Mouse (Mus musculus) stomach, embryonic 16.5 days (tissue): ENCODE data around the gene Prkg1. TPM values are rescaled to one million over a fixed set of nuclear protein-coding genes. Genes with fewer than 3 reads are reported as not detected.
A peak's percentile ranks its signal among the peaks of the same experiment; 100 is the strongest.

Source experiments
- ATAC-seq: fragments of 200-750 bp; cut with Nextera tagmentation; 2 replicates; pipeline ENCODE4 v1.8.0; 2017; ENCODE audit warnings: moderate number of reproducible peaks, moderate TSS enrichment; ENCODE audit not compliant: insufficient read depth, low FRiP score
- H3K27ac ChIP-seq: fragments of 300-500 bp; sonication (generic); 2 replicates; pipeline ENCODE4 v1.5.1; 2014; ENCODE audit warnings: low read length
- H3K27me3 ChIP-seq: fragments of 300-500 bp; sonication (generic); 2 replicates; pipeline ENCODE4 v1.6.1; 2014; ENCODE audit warnings: low read length, control low read depth, mixed read lengths; ENCODE audit not compliant: control insufficient read depth, insufficient read depth
- H3K36me3 ChIP-seq: fragments of 300-500 bp; sonication (generic); 2 replicates; pipeline ENCODE4 v1.6.1; 2014; ENCODE audit warnings: low read length; ENCODE audit not compliant: control insufficient read depth, insufficient read depth
- H3K4me1 ChIP-seq: fragments of 300-500 bp; sonication (generic); 2 replicates; pipeline ENCODE4 v1.6.1; 2014; ENCODE audit warnings: low read length, control low read depth, mixed read lengths; ENCODE audit not compliant: control insufficient read depth, insufficient read depth
- H3K4me2 ChIP-seq: fragments of 300-500 bp; sonication (generic); 2 replicates; pipeline ENCODE4 v1.6.1; 2014; ENCODE audit warnings: low read depth, low read length, mixed read lengths
- H3K4me3 ChIP-seq: fragments of 300-500 bp; sonication (generic); replicated peaks from 2 replicates; pipeline ENCODE4 v1.5.1; 2014; ENCODE audit warnings: mild to moderate bottlenecking, low read length
- H3K9ac ChIP-seq: fragments of 300-500 bp; sonication (generic); 2 replicates; pipeline ENCODE4 v1.6.1; 2014; ENCODE audit warnings: low read length
- H3K9me3 ChIP-seq: fragments of 300-500 bp; sonication (generic); replicated peaks from 2 replicates; pipeline ENCODE4 v1.6.1; 2016; ENCODE audit warnings: low read length, control low read depth; ENCODE audit not compliant: control insufficient read depth
- WGBS: fragments of 180-500 bp; shearing (Covaris S2); extraction: QIAGEN DNeasy Blood & Tissue Kit; methylation state at CpG from one replicate; pipeline ENCODE4 v1.1.7; 2014; 5-methylcytosine and 5-hydroxymethylcytosine counted together
- polyA plus RNA-seq: library from polyadenylated mRNA; unstranded; fragments of >200 nt; fragmentation: Nextera tagmentation; extraction: Ambion mirVana; gene quantifications from 2 replicates; pipeline ENCODE4 v1.2.1, GENCODE M21; 2015

The Prkg1 gene
- 9.4 and 11.5 TPM in 2 replicates for polyA plus RNA-seq

DNA sequence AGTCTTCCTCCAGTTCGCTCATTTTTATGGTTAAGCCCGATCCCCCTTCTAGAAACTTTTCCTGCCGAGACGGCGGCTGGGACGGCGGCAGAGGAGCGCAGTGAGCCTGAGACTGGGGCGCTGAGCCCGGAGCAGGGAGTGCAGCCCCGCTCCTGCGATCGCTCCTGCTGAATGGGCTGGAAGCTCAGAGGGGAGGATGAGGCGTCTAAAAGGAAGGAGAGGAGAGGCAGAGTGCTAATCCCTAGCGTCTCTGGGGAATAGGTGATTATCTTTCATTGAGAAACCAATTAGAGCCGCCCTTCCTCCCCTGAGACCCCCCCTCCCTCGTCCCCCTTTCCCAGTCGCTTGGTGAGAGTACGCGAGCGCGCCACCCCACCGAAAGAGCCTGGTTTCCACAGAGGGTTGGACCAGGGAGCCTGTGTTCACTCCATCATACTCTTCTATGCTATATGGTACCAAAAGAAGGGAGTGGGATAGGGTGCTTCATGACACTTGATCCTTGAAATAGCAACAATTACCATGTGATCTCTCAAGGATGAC lies at the start of gene Prkg1:
Prkg1 (minus strand) TSS at position 233 of the 540 bp plus-strand sequence.
- WGBS, result under 1% methylated on average over 23 of the region's 23 CpGs
- ATAC-seq, result peak; percentile 59; the same call in 1 of the 2 replicates

GRCm38 (mm10) chr19:31813087-31813486 lies 48.3 kb upstream of the Prkg1 start:
- no peak overlapping the region for H3K9ac ChIP-seq
- WGBS, result 66% methylated on average over 4 of the region's 4 CpGs
- no peak overlapping the region for H3K4me3 ChIP-seq
- H3K9me3 ChIP-seq, result no peaks in the 10 kb centered on the region
- no peak overlapping the region for H3K4me2 ChIP-seq
- no peak for ATAC-seq
- H3K36me3 ChIP-seq, result no peaks in the 10 kb centered on the region
- no peaks in the 10 kb centered on the region for H3K27me3 ChIP-seq
- H3K4me1 ChIP-seq, result no peaks in the 10 kb centered on the region
- H3K27ac ChIP-seq, result no peak overlapping the region

More for the DNA sequence above, at the start of gene Prkg1:
- peak within 1 kb of the TSS; percentile 95 for H3K4me2 ChIP-seq
- 0 out of 2 replicates have a peak, but pooled peaks cover 9% of the 10 kb centered on the region for H3K27me3 ChIP-seq
- peak within 1 kb of the TSS; percentile 58; the same call in 1 of the 2 replicates for H3K27ac ChIP-seq
- H3K4me1 ChIP-seq, result peaks cover 15% of the 10 kb centered on the region
- no peaks in the 10 kb centered on the region for H3K9me3 ChIP-seq
- H3K4me3 ChIP-seq, result peak within 1 kb of the TSS; percentile 72
- no peaks in the 10 kb centered on the region for H3K36me3 ChIP-seq
- H3K9ac ChIP-seq, result peak within 1 kb of the TSS; percentile 73

DNA sequence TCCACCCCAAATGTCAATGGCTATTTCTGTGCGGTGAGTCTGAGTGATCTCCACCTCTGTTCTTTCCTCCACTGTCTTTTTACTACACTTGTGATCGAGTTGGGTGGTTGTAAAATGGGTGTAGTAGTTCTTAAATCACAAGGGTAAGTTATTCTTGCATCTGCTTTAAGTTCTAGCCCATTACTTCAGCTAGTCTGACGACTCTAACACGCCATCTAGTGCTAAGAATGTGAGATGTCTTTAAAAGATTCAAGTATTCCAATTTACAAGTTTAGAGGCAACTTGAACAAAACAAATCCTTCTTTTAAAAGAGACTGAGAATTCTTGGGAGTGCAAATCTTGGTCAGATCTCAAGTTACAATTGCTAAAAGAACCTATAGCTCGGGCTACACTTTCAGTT lies 46.5 kb upstream of the Prkg1 start:
- Histone ChIP-seq H3K9ac (no peak overlapping the region), H3K27ac (no peak overlapping the region), H3K4me3 (no peak overlapping the region), H3K27me3 (no peaks in the 10 kb centered on the region), H3K9me3 (no peaks in the 10 kb centered on the region), H3K36me3 (no peaks in the 10 kb centered on the region), H3K4me2 (no peak overlapping the region), H3K4me1 (no peaks in the 10 kb centered on the region)
- WGBS, result 36% methylated on average over 5 of the region's 5 CpGs
- ATAC-seq, result no peak

DNA sequence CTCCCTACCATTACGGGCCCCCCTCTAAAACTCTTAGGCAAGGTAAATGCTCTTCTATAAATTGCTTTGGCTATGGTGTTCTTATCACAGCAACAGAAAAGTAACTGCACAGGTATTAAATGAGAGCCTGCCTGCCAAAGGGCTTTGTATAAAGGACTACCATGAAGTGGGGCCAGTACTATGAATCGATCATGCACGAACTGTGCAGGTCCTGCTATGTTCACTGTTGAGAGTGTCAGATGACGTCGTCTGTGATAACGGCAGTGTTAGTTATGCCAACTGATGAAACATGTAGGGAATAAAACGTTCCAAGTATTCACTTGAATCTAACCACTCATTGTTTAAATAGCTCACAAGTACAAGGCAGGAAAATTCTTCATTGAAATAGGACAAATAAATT lies 40.6 kb upstream of the Prkg1 start:
- WGBS, result 63% methylated on average over 7 of the region's 7 CpGs
- Histone ChIP-seq H3K4me1 (no peaks in the 10 kb centered on the region), H3K27me3 (no peaks in the 10 kb centered on the region), H3K27ac (no peak overlapping the region), H3K9ac (no peak overlapping the region), H3K36me3 (no peaks in the 10 kb centered on the region), H3K4me2 (no peak overlapping the region), H3K4me3 (no peak overlapping the region), H3K9me3 (no peaks in the 10 kb centered on the region)
- no peak for ATAC-seq

GRCm38 (mm10) chr19:31795485-31796046 lies 30.7 kb upstream of the Prkg1 start:
- Histone ChIP-seq H3K9me3 (no peaks in the 10 kb centered on the region), H3K4me3 (no peak overlapping the region), H3K4me1 (no peaks in the 10 kb centered on the region), H3K4me2 (no peak overlapping the region), H3K9ac (no peak overlapping the region), H3K27ac (no peak overlapping the region), H3K27me3 (no peaks in the 10 kb centered on the region), H3K36me3 (no peaks in the 10 kb centered on the region)
- 60% methylated on average over 9 of the region's 9 CpGs for WGBS
- ATAC-seq, result no peak

- 49% methylated on average over 3 of the region's 3 CpGs for WGBS
- no peaks in the 10 kb centered on the region for H3K27me3 ChIP-seq
- H3K9me3 ChIP-seq, result no peaks in the 10 kb centered on the region
- H3K27ac ChIP-seq, result no peak overlapping the region
- no peaks in the 10 kb centered on the region for H3K4me1 ChIP-seq
- no peak overlapping the region for H3K4me2 ChIP-seq
- no peak overlapping the region for H3K9ac ChIP-seq
- H3K36me3 ChIP-seq, result no peaks in the 10 kb centered on the region
- H3K4me3 ChIP-seq, result no peak overlapping the region
- no peak for ATAC-seq
Measured at GRCm38 (mm10) chr19:31791724-31792123, 26.9 kb upstream of the Prkg1 start.

GRCm38 (mm10) chr19:31781521-31782018 lies 16.7 kb upstream of the Prkg1 start:
- Histone ChIP-seq H3K9ac (no peak overlapping the region), H3K4me2 (no peak overlapping the region), H3K4me3 (no peak overlapping the region), H3K4me1 (peaks cover 3% of the 10 kb centered on the region; the same call in 1 of the 2 replicates), H3K36me3 (no peaks in the 10 kb centered on the region), H3K27ac (no peak overlapping the region), H3K9me3 (no peaks in the 10 kb centered on the region), H3K27me3 (no peaks in the 10 kb centered on the region)
- no peak for ATAC-seq
- WGBS, result 80% methylated on average over 3 of the region's 3 CpGs

GRCm38 (mm10) chr19:31781077-31781476 lies 16.2 kb upstream of the Prkg1 start:
- 48% methylated on average over 2 of the region's 2 CpGs for WGBS
- H3K27me3 ChIP-seq, result no peaks in the 10 kb centered on the region
- no peak overlapping the region for H3K9ac ChIP-seq
- no peak overlapping the region for H3K4me3 ChIP-seq
- no peaks in the 10 kb centered on the region for H3K9me3 ChIP-seq
- H3K27ac ChIP-seq, result no peak overlapping the region
- H3K4me1 ChIP-seq, result peaks cover 3% of the 10 kb centered on the region; the same call in 1 of the 2 replicates
- no peak for ATAC-seq
- no peaks in the 10 kb centered on the region for H3K36me3 ChIP-seq
- no peak overlapping the region for H3K4me2 ChIP-seq

DNA sequence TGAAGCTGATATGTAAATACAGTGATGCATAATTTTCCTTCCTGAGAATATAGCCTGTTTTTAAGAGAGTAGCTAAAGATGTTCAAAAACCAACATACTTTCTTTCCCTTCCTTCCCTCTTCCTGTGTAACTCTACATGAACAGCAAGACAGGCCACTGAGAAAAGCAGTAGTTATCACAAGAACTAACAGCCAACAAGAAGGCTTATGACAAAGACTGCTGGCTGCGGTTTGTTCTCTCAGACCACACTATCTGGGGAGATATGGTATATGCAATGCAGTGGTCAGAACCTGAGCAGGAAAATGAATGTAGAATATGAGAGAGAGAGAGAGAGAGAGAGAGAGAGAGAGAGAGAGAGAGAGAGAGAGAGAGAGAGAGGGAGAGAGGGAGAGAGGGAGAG lies 15.4 kb upstream of the Prkg1 start:
- no peak for ATAC-seq
- 89% methylated on average over 1 of the region's 1 CpGs for WGBS
- Histone ChIP-seq H3K27ac (no peak overlapping the region), H3K4me3 (no peak overlapping the region), H3K9ac (no peak overlapping the region), H3K4me1 (peaks cover 3% of the 10 kb centered on the region; the same call in 1 of the 2 replicates), H3K27me3 (no peaks in the 10 kb centered on the region), H3K4me2 (no peak overlapping the region), H3K9me3 (no peaks in the 10 kb centered on the region), H3K36me3 (no peaks in the 10 kb centered on the region)
